Mouse (Mus musculus): ENCODE results near the gene Rfc4.
"Not testable (repeated sequence)": the region's sequence is repeated elsewhere in the genome, so short reads cannot be mapped to it uniquely, and the experiment has no call there.

The Rfc4 gene

GRCm38 (mm10) chr16:23093321-23093953, 34.1 kb downstream of the Rfc4 start:
- in situ Hi-C loops (cut with MboI; ENCODE audit: low pct_unique_long_range_greater_than_20kb in 1 of 2, low sequenced_read_pairs in 2 of 2, unreplicated experiment in 1 of 2): no loop called here

- in situ Hi-C loops (cut with MboI; ENCODE audit: low pct_unique_long_range_greater_than_20kb in 1 of 2, low sequenced_read_pairs in 2 of 2, unreplicated experiment in 1 of 2): not testable (repeated sequence)
Observed at GRCm38 (mm10) chr16:23091345-23091744, 36.2 kb downstream of the Rfc4 start.

- in situ Hi-C loops (cut with MboI; ENCODE audit: low pct_unique_long_range_greater_than_20kb in 1 of 2, low sequenced_read_pairs in 2 of 2, unreplicated experiment in 1 of 2): loop anchor here in 1 of 2 experiments (5.0 kb wide), 1 partner anchor 44 kb away; no protein-coding TSS in a partner anchor
Observed at GRCm38 (mm10) chr16:23088491-23088890, 39.0 kb downstream of the Rfc4 start.

GRCm38 (mm10) chr16:23087712-23088111, 39.8 kb downstream of the Rfc4 start:
- in situ Hi-C loops (cut with MboI; ENCODE audit: low pct_unique_long_range_greater_than_20kb in 1 of 2, low sequenced_read_pairs in 2 of 2, unreplicated experiment in 1 of 2): loop anchor here in 1 of 2 experiments (5.0 kb wide), 1 partner anchor 45 kb away; no protein-coding TSS in a partner anchor

GRCm38 (mm10) chr16:23087159-23087558, 40.4 kb downstream of the Rfc4 start:
- in situ Hi-C loops (cut with MboI; ENCODE audit: low pct_unique_long_range_greater_than_20kb in 1 of 2, low sequenced_read_pairs in 2 of 2, unreplicated experiment in 1 of 2): loop anchor here in 1 of 2 experiments (5.0 kb wide), 1 partner anchor 45 kb away; no protein-coding TSS in a partner anchor

- in situ Hi-C loops (cut with MboI; ENCODE audit: low pct_unique_long_range_greater_than_20kb in 1 of 2, low sequenced_read_pairs in 2 of 2, unreplicated experiment in 1 of 2): not testable (repeated sequence)
Observed at GRCm38 (mm10) chr16:23077516-23077915, 50.0 kb downstream of the Rfc4 start.
